Mouse (Mus musculus): ENCODE data around the gene Pltp.

- TF ChIP-seq CHD2 (IDR thresholded peaks at IDR 0.05; ENCODE audit: low read depth, low read length), result no peak
- no peak for TF ChIP-seq HCFC1 (IDR thresholded peaks at IDR 0.05; ENCODE audit: borderline replicate concordance, insufficient read depth, low read length)
Measured at GRCm38 (mm10) chr2:164891056-164891834, 33.7 kb upstream of the Pltp start.
